Mouse (Mus musculus): ENCODE data around the gene Mfsd6l.

The Mfsd6l gene

GRCm38 (mm10) chr11:68559546-68559945 is 3.6 kb downstream of the Mfsd6l start:
- DNase-seq: no peak

DNA sequence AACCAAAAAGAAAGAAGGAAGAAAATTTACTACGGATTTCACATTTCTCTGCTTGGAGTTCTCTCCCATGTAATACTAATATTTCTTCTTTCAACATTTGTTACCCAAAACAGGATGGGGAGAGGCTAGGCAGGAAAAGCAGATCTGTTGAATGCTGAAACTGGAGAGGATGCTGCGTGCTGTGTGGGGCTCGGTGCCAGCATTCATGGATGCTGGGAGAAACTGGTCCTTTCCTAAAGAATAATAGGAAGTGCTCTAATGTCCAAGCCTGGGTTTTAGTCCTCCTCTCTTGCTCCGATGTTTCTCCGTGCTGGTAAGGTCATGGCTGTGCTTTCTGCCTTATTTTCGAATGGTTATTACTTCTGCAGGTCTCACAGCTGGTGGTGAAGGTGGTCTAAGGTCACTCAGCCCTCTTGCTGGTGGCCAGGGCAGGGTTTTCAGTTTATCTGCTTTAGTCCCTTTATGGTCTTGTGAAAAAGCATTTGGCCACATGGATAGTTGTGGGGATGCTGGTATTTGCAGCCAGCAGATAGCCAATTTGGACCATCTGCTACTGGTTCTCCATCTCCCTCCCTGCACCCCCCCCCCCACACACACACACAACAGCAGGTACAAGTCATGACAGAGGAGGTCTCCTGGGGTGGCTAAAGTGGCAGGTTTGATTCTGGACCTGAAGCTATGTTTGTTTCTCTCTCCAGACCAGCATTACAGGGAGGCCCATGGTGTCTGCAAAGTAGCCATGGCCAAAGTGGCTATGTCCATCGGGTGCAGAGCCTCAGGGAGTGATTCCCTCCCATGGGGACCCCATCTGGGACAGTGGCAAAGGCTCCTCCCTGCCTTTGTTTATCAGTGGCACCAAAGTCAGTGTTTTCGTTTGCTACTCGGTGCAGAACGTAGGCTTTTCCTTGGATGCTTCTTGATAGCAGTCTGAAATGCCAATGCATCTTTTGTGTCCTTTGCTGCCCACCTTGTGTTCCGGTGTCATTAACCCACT is 6.3 kb downstream of the Mfsd6l start:
- DNase-seq: peak; percentile 28

GRCm38 (mm10) chr11:68564356-68565031 is 8.5 kb downstream of the Mfsd6l start:
- no peak for DNase-seq

DNA sequence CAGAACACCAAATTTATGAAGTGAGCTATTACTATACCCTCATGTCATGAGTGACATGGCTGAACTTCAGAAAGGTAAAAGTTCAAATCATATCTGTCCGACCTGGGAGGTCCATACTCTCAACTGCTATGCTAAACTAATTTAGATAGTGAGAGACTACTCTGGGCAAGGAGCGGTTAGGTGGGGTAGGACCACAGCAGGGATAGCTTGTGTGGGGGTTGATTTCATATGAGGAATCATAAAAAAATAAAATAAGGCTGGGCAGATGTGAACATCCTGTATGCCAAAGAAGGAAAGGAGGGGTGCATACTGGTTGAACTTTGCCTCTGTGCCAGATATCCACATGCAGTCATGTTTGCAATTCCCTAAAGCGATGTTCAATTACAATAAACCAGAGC is 9.0 kb downstream of the Mfsd6l start:
- no peak for DNase-seq

- DNase-seq: peak; percentile 84
Observed at GRCm38 (mm10) chr11:68566447-68567059, 10.6 kb downstream of the Mfsd6l start.

DNA sequence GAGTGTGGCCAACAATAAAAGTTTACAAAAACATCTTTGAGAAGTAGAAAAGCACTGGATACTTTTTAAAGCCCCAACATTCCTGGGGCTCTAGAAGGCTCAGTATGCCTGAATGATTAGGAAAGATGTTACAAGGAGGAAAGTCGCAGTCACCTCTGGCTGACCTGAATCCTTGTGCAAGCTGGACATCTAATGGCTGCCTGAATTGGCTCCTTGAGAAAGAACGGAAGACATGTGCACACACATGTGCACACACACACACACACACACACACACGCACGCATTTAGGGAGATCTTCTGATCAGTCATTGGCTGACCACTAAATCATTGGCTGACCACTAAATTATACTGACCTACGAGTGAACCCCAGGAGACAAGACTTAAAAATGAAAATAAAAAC is 14.9 kb downstream of the Mfsd6l start:
- no peak for DNase-seq

DNA sequence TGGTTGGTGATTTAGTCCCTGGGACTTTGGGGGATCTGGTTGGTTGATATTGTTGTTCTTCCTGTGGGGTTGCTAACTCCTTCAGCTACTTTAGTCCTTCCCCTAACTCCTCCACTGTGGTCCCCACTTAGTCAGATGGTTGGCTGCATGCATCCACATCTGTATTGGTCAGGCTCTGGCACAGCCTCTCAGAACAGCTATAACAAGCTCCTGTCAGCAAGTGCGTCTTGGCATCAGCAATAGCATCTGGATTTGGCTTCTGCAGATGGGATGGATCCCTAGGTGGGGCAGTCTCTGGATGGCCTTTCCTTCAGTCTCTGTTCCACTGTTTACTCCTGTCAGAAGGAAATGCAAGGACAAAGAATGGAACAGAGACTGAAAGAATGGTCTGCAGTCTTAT is 21.1 kb downstream of the Mfsd6l start:
- DNase-seq: no peak

GRCm38 (mm10) chr11:68579462-68579881 is 23.5 kb downstream of the Mfsd6l start:
- peak; percentile 38 for DNase-seq

- DNase-seq: no peak
Observed at GRCm38 (mm10) chr11:68580566-68580965, 24.6 kb downstream of the Mfsd6l start.

DNA sequence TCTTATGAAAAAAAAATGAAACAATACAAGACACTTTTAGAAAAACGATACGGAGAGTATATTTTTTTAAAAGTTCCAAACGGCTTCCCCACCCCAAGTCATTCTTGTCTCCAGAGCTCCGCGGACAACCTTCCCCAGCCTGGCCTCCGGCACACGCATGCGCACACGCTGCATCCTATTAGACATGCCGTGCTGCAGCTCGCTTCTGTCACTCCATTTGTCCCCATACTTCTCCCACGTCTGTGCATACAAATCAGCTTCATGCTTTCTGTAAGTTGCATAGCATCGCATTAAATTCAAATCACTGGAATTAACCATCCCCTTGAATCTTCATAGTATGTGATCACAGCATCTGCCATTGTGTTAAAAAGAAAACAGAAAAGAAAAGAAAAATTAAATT is 27.2 kb downstream of the Mfsd6l start:
- DNase-seq: peak; percentile 24

DNA sequence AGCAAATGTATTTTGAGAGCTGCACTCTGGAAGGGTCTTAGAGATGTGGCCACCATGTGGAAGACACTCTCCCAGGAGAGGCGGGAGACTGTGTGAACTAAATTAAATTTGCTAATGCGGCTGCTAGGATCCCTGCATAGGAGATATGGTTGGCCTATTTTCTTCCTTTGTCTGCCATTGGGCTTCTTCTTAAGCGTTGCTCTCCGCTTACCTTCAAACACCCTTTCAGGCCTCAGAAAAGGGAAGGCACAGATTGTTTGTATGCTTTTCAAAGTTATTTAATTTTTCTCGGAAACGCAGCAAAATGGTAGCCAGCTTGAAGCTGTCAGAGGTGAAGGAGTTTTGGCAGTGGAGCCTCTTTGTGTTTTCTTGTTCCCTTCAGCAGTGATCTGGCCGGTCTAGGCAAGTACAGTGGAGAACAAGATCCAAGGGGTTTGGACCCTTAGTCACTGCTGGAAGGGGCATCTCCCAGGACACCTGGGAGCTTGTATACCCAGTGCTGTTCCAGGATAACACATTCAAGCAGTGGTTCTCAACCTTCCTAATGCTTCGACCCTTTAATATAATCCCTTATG is 28.0 kb downstream of the Mfsd6l start:
- DNase-seq: no peak

GRCm38 (mm10) chr11:68585890-68586289 is 29.9 kb downstream of the Mfsd6l start:
- DNase-seq: no peak

- no peak for DNase-seq
Observed at GRCm38 (mm10) chr11:68586721-68587120, 30.7 kb downstream of the Mfsd6l start, which contains the start of gene Ccdc42. TSS of gene Ccdc42 (plus strand) at chr11:68587021.

DNA sequence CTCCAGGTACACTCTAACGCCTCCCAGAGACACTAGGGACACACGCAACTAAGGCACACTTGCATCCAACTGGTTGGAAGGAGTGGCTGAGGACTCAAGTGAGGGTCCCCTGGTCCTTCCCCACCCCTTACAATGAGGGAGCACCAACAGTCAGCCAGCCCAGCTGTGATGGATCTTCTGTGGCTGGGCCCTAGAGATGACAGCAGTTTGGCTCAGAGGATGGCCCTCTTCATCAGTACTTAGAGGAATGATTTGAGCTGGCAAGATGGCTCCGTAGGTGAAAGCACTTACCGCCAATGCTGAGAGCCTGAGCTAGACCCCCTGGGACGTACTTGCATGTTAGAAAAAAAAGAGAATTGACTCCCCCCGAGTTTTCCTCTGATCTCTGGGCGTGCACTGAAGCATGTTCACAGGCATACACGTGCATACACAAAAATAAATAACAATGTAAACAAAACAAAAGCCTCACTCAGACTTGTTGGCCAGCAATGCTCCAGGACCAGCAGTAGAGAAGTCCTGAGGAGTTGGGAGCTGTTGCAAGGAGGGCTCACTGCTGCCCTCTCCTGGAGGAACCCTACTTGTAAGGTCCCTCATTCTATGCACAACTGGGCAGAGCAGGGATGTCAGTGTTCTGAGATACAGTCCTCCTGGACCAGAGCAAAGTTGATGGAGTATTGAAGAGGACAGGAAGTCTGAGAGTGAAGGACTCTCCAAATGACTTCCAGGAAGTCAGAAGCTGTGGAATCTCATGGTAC is 33.2 kb downstream of the Mfsd6l start:
- DNase-seq: peak; percentile 76

- DNase-seq: no peak
Observed at GRCm38 (mm10) chr11:68591708-68592107, 35.7 kb downstream of the Mfsd6l start.

DNA sequence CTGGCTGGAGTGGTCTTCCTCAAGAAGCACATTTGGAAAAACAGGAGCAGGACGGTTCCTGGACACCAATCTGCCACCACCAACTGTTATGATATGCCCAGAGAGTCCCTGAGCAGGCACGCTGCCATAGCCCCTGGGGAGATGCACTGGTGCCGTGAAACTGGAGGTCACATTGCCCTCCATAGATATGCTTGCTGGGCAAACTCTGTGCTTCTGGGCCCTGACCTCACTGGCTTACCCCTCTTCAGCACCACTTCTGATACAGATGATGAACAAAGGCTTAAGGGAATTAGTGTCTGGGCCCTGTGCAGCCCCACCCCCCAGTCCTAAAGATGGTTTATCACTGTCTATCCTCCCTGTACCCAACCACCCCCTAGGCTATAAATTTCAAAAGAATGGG is 37.3 kb downstream of the Mfsd6l start:
- DNase-seq: no peak

DNA sequence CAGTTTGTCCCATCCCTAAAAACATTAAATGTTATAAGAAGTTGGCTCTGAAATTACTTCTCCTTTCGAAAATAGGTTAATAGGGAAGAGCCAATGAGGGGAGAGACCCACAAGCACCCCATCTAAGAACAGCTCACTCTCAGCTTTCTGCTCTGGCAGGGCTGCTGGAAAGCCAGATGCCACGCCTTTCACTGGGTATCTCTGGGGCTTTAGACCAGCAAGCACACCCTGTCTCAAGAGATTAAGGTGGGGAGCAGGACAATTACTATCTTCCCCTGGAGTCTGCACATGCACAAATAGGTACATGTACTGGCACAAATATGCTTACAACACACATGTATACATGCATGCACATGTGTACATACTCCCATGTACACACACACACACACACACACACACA is 41.9 kb downstream of the Mfsd6l start:
- DNase-seq: no peak

DNA sequence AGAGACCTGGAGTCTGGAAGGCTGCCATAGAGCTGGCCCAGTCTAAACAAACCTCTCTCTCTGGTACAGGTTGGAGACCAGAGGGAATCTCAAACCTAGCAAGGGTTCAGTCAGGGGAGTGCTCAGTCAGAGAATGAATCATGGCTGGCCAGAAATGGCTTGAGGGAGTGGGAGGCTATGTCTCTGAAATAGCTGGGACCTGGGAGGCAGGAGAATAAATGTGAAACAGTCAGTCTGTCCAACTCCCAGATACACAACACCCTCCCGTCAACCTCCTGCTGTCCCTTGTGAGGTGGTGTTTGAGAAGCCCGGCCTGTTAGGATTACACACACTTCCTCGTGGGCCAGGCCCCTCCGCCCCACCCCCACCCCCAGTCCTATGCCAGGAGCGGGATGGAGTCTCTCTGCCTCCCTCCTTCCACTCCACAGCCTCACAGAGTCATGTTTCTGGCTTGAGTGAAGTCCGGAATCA is 44.6 kb downstream of the Mfsd6l start:
- no peak for DNase-seq

GRCm38 (mm10) chr11:68601486-68601991 is 45.6 kb downstream of the Mfsd6l start:
- DNase-seq: no peak

- no peak for DNase-seq
Observed at GRCm38 (mm10) chr11:68602200-68602931, 46.4 kb downstream of the Mfsd6l start.

DNA sequence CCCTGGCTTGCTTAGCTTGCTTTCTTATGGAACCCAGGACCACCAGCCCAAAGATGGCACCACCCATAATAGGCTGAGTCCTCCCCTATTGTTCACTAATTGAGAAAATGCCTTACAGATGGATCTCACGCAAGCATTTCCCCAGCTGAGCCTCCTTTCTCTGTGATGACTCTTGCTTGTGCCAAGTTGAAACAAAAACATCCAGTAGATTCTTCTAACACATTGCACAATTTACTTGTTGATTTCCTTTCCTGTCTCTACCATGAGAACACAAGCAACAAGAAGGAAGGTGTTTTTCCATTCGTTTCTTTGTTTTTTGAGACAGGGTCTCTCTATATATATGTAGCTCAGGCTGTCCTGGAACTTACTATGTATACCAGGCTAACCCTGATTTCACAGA is 51.1 kb downstream of the Mfsd6l start:
- DNase-seq: no peak
